Mouse (Mus musculus): ENCODE measurements around the gene Acap3.

- no peak for TF ChIP-seq RCOR1 (IDR thresholded peaks at IDR 0.05; ENCODE audit: low read depth, low read length)
- TF ChIP-seq MAFK (IDR thresholded peaks at IDR 0.05; ENCODE audit: borderline replicate concordance, low read depth, low read length): no peak
- TF ChIP-seq CTCF (IDR thresholded peaks at IDR 0.05 in 2 of 3, conservative IDR thresholded peaks at IDR 0.05 in 1 of 3; ENCODE audit: control insufficient read depth in 1 of 3, insufficient read depth in 1 of 3, low read depth in 2 of 3, low read length in 3 of 3, poor library complexity in 1 of 3, severe bottlenecking in 1 of 3): no peak
- no peak for TF ChIP-seq SMC3 (IDR thresholded peaks at IDR 0.05; ENCODE audit: low read depth, low read length)
- no peak for TF ChIP-seq HCFC1 (IDR thresholded peaks at IDR 0.05; ENCODE audit: low read depth, low read length)
- TF ChIP-seq MYC (IDR thresholded peaks at IDR 0.05; ENCODE audit: low read depth, low read length): no peak
- TF ChIP-seq NRF1 (IDR thresholded peaks at IDR 0.05; ENCODE audit: insufficient read depth, low read depth, low read length, poor library complexity, severe bottlenecking): no peak
- TF ChIP-seq MEF2A (IDR thresholded peaks at IDR 0.05; ENCODE audit: extremely low read depth, insufficient replicate concordance, low read depth, low read length, poor library complexity, severe bottlenecking): no peak
- no peak for TF ChIP-seq MAX (IDR thresholded peaks at IDR 0.05; ENCODE audit: low read length)
- TF ChIP-seq JUND (IDR thresholded peaks at IDR 0.05; ENCODE audit: low read depth, low read length): no peak
- no peak for TF ChIP-seq BHLHE40 (IDR thresholded peaks at IDR 0.05; ENCODE audit: borderline replicate concordance, low read depth, low read length)
- no peak for TF ChIP-seq NELFE (IDR thresholded peaks at IDR 0.05; ENCODE audit: low read depth, low read length)
These were observed 7.7 kb downstream of the Acap3 start for GRCm38 (mm10) chr4:155899355-155899754.

All from MEL (cell line).